Comparison of ENCODE assay signal across 26 mouse cellular contexts in genomic region chr1:186926950-186927316, GRCm38 (mm10). TPM values are rescaled to one million over a fixed set of nuclear protein-coding genes. Genes with fewer than 3 reads are reported as not detected.
DNase-seq lines count a peak whose midpoint lies in the region; ATAC-seq lines count a peak whose summit lies in the region.
"Had no signal": no experiment of that assay in that cellular context is flagged by ENCODE, and none has a peak within 500 bp of the region (broad histone marks: within the 10 kb centered on the region; RNA-seq: fewer than 3 reads in every experiment).

No protein-coding gene starts in this region.

- H3K9ac ChIP-seq in forebrain, embryonic 15.5 days (replicated peaks), result no peak overlapping the region
- no peak overlapping the region for H3K9ac ChIP-seq in hindbrain, embryonic 13.5 days
- no peak overlapping the region for H3K9ac ChIP-seq in midbrain, embryonic 12.5 days (replicated peaks)
- H3K9ac ChIP-seq in midbrain, embryonic 15.5 days, result no peak overlapping the region
- H3K9ac ChIP-seq in forebrain, embryonic 13.5 days, result no peak overlapping the region
- H3K9ac ChIP-seq in kidney, embryonic 16.5 days (replicated peaks; ENCODE audit: low read length), result no peak overlapping the region
- H3K9ac ChIP-seq: embryonic facial prominence, embryonic 13.5 days; heart, embryonic 12.5 days; heart, embryonic 15.5 days; hindbrain, embryonic 15.5 days had no signal

- H3K27ac ChIP-seq in forebrain, embryonic 10.5 days, result peak overlapping the region; percentile 80
- H3K27ac ChIP-seq in forebrain, embryonic 15.5 days (replicated peaks), result no peak overlapping the region
- H3K27ac ChIP-seq in hindbrain, embryonic 10.5 days, result peak overlapping the region; percentile 51
- no peak overlapping the region for H3K27ac ChIP-seq in hindbrain, embryonic 13.5 days
- 0 out of 2 replicates have a peak overlapping the region, but pooled peaks have one; percentile 10 for H3K27ac ChIP-seq in midbrain, embryonic 12.5 days (replicated peaks)
- H3K27ac ChIP-seq in midbrain, embryonic 15.5 days, result no peak overlapping the region
- peak overlapping the region; percentile 78 for H3K27ac ChIP-seq in forebrain, embryonic 13.5 days
- H3K27ac ChIP-seq in kidney, embryonic 16.5 days (ENCODE audit: low read length), result no peak overlapping the region
- H3K27ac ChIP-seq: embryonic facial prominence, embryonic 13.5 days; heart, embryonic 15.5 days; hindbrain, embryonic 15.5 days had no signal

- H3K4me2 ChIP-seq in forebrain, embryonic 15.5 days (replicated peaks), result no peak overlapping the region
- H3K4me2 ChIP-seq in hindbrain, embryonic 13.5 days, result no peak overlapping the region
- H3K4me2 ChIP-seq in midbrain, embryonic 12.5 days (replicated peaks), result peak overlapping the region; percentile 26; the same call in 1 of the 2 replicates
- H3K4me2 ChIP-seq in midbrain, embryonic 15.5 days, result no peak overlapping the region
- H3K4me2 ChIP-seq in forebrain, embryonic 13.5 days, result peak overlapping the region; percentile 39
- H3K4me2 ChIP-seq in kidney, embryonic 16.5 days (replicated peaks; ENCODE audit: low read depth, low read length), result no peak overlapping the region
- H3K4me2 ChIP-seq: embryonic facial prominence, embryonic 13.5 days; heart, embryonic 12.5 days; heart, embryonic 15.5 days; hindbrain, embryonic 15.5 days had no signal

- H3K4me1 ChIP-seq in forebrain, embryonic 10.5 days, result peaks cover 53% of the 10 kb centered on the region
- H3K4me1 ChIP-seq in forebrain, embryonic 15.5 days, result peaks cover 31% of the 10 kb centered on the region
- H3K4me1 ChIP-seq in hindbrain, embryonic 10.5 days (replicated peaks), result peaks cover 34% of the 10 kb centered on the region
- peaks cover 19% of the 10 kb centered on the region for H3K4me1 ChIP-seq in hindbrain, embryonic 13.5 days (replicated peaks)
- peaks cover 27% of the 10 kb centered on the region for H3K4me1 ChIP-seq in midbrain, embryonic 12.5 days
- H3K4me1 ChIP-seq in midbrain, embryonic 15.5 days, result peaks cover 13% of the 10 kb centered on the region
- H3K4me1 ChIP-seq in forebrain, embryonic 13.5 days, result peaks cover 39% of the 10 kb centered on the region
- no peaks in the 10 kb centered on the region for H3K4me1 ChIP-seq in kidney, embryonic 16.5 days (ENCODE audit: insufficient read depth, low read length)

- H3K27me3 ChIP-seq in forebrain, embryonic 10.5 days (ENCODE audit: poor library complexity, severe bottlenecking), result peaks cover 27% of the 10 kb centered on the region
- no peaks in the 10 kb centered on the region; the same call in 1 of the 2 replicates for H3K27me3 ChIP-seq in forebrain, embryonic 15.5 days
- peaks cover 40% of the 10 kb centered on the region for H3K27me3 ChIP-seq in hindbrain, embryonic 10.5 days (ENCODE audit: insufficient read depth, poor library complexity, severe bottlenecking)
- peaks cover 18% of the 10 kb centered on the region for H3K27me3 ChIP-seq in hindbrain, embryonic 13.5 days
- peaks cover 26% of the 10 kb centered on the region for H3K27me3 ChIP-seq in midbrain, embryonic 12.5 days
- peaks cover 11% of the 10 kb centered on the region; the same call in 1 of the 2 replicates for H3K27me3 ChIP-seq in midbrain, embryonic 15.5 days (replicated peaks)
- H3K27me3 ChIP-seq in forebrain, embryonic 13.5 days, result no peaks in the 10 kb centered on the region
- peaks cover 14% of the 10 kb centered on the region for H3K27me3 ChIP-seq in kidney, embryonic 16.5 days (ENCODE audit: insufficient read depth, low read length)
- H3K27me3 ChIP-seq: CH12.LX; heart, embryonic 12.5 days; heart, embryonic 15.5 days; Patski had no signal

- 53% methylated on average over 6 of the region's 6 CpGs for WGBS in forebrain, embryonic 10.5 days
- WGBS in forebrain, embryonic 15.5 days, result 23% methylated on average over 6 of the region's 6 CpGs
- WGBS in hindbrain, embryonic 10.5 days, result 77% methylated on average over 6 of the region's 6 CpGs
- 79% methylated on average over 6 of the region's 6 CpGs for WGBS in hindbrain, embryonic 13.5 days
- WGBS in midbrain, embryonic 12.5 days, result 49% methylated on average over 6 of the region's 6 CpGs
- WGBS in midbrain, embryonic 15.5 days, result 35% methylated on average over 6 of the region's 6 CpGs
- whole genome bisulfite sequencing in forebrain, embryonic 13.5 days, result 33% methylated on average over 6 of the region's 6 CpGs
- 72% methylated on average over 6 of the region's 6 CpGs for WGBS in kidney, embryonic 16.5 days

- ATAC-seq in forebrain, embryonic 15.5 days (replicated peaks), result no peak
- no peak for ATAC-seq in hindbrain, embryonic 13.5 days (ENCODE audit: low FRiP score)
- no peak for ATAC-seq in midbrain, embryonic 12.5 days (ENCODE audit: low FRiP score, low read depth)
- no peak for ATAC-seq in midbrain, embryonic 15.5 days (replicated peaks)
- ATAC-seq in forebrain, embryonic 13.5 days, result peak; percentile 22; the same call in 1 of the 2 replicates
- no peak for ATAC-seq in kidney, embryonic 16.5 days (ENCODE audit: low FRiP score, low TSS enrichment)
- ATAC-seq: intestine, postnatal 0 days; Patski had no signal

- H3K4me3 ChIP-seq in forebrain, embryonic 10.5 days, result no peak overlapping the region
- no peak overlapping the region for H3K4me3 ChIP-seq in forebrain, embryonic 15.5 days
- no peak overlapping the region for H3K4me3 ChIP-seq in hindbrain, embryonic 10.5 days
- no peak overlapping the region for H3K4me3 ChIP-seq in hindbrain, embryonic 13.5 days
- no peak overlapping the region for H3K4me3 ChIP-seq in midbrain, embryonic 12.5 days
- H3K4me3 ChIP-seq in midbrain, embryonic 15.5 days, result no peak overlapping the region
- no peak overlapping the region for H3K4me3 ChIP-seq in forebrain, embryonic 13.5 days
- H3K4me3 ChIP-seq in kidney, embryonic 16.5 days (ENCODE audit: low read length), result no peak overlapping the region
- H3K4me3 ChIP-seq: embryonic facial prominence, embryonic 13.5 days; heart, embryonic 12.5 days; heart, embryonic 15.5 days; hindbrain, embryonic 15.5 days had no signal

- no peaks in the 10 kb centered on the region for H3K36me3 ChIP-seq in forebrain, embryonic 10.5 days (replicated peaks)
- H3K36me3 ChIP-seq in forebrain, embryonic 15.5 days, result no peaks in the 10 kb centered on the region
- no peaks in the 10 kb centered on the region for H3K36me3 ChIP-seq in hindbrain, embryonic 10.5 days
- H3K36me3 ChIP-seq in hindbrain, embryonic 13.5 days, result no peaks in the 10 kb centered on the region
- no peaks in the 10 kb centered on the region for H3K36me3 ChIP-seq in midbrain, embryonic 12.5 days
- no peaks in the 10 kb centered on the region for H3K36me3 ChIP-seq in midbrain, embryonic 15.5 days (replicated peaks)
- no peaks in the 10 kb centered on the region for H3K36me3 ChIP-seq in forebrain, embryonic 13.5 days (ENCODE audit: poor library complexity, severe bottlenecking)
- H3K36me3 ChIP-seq in kidney, embryonic 16.5 days (ENCODE audit: insufficient read depth, low read length), result no peaks in the 10 kb centered on the region
- H3K36me3 ChIP-seq: embryonic facial prominence, embryonic 13.5 days; G1E; heart, embryonic 12.5 days; heart, embryonic 15.5 days; hindbrain, embryonic 15.5 days had no signal

- no peaks in the 10 kb centered on the region for H3K9me3 ChIP-seq in forebrain, embryonic 10.5 days
- H3K9me3 ChIP-seq in forebrain, embryonic 15.5 days, result no peaks in the 10 kb centered on the region
- no peaks in the 10 kb centered on the region for H3K9me3 ChIP-seq in hindbrain, embryonic 10.5 days
- no peaks in the 10 kb centered on the region for H3K9me3 ChIP-seq in hindbrain, embryonic 13.5 days
- H3K9me3 ChIP-seq in midbrain, embryonic 12.5 days, result no peaks in the 10 kb centered on the region
- H3K9me3 ChIP-seq in midbrain, embryonic 15.5 days, result no peaks in the 10 kb centered on the region
- no peaks in the 10 kb centered on the region for H3K9me3 ChIP-seq in forebrain, embryonic 13.5 days (replicated peaks)
- H3K9me3 ChIP-seq in kidney, embryonic 16.5 days (ENCODE audit: low read length), result no peaks in the 10 kb centered on the region
- H3K9me3 ChIP-seq: embryonic facial prominence, embryonic 13.5 days; heart, embryonic 12.5 days; heart, embryonic 15.5 days; hindbrain, embryonic 15.5 days had no signal

- no peak for DNase-seq in forebrain, embryonic 10.5 days (ENCODE audit: extremely low spot score, low spot score)
- DNase-seq in hindbrain, embryonic 10.5 days (ENCODE audit: low spot score), result no peak
- DNase-seq: adrenal gland, postnatal 14 days; B cell, adult 2 months; cerebellum, adult 11 months; cerebellum, adult 2 months; cerebellum, adult 9-11 months; cerebellum, postnatal 25 days; gastrocnemius, postnatal 25 days; heart, adult 18-20 months; heart, postnatal 10 days; heart, postnatal 36 days had no signal

RNA-seq across cellular contexts. Expression of gene D1Pas1, which starts 40.3 kb away (rescaled TPM):
- not detected in 2 replicates for polyA plus RNA-seq in forebrain, embryonic 10.5 days (2016; fragmentation: Nextera tagmentation; extraction: Ambion mirVana)
- not detected in 2 replicates for polyA plus RNA-seq in forebrain, embryonic 15.5 days (2015; fragmentation: Nextera tagmentation; extraction: Ambion mirVana)
- 0.20 and 0.25 TPM in 2 replicates for polyA plus RNA-seq in hindbrain, embryonic 10.5 days (2016; fragmentation: Nextera tagmentation; extraction: Ambion mirVana)
- 0.21 and 0.23 TPM in 2 replicates for polyA plus RNA-seq in hindbrain, embryonic 13.5 days (2015; fragmentation: Nextera tagmentation; extraction: Ambion mirVana)
- polyA plus RNA-seq in midbrain, embryonic 12.5 days (2016; fragmentation: Nextera tagmentation; extraction: Ambion mirVana), result 0.16 and 0.20 TPM in 2 replicates
- 0.09 TPM in 1 of 2 replicates, not detected in the other for polyA plus RNA-seq in midbrain, embryonic 15.5 days (2015; fragmentation: Nextera tagmentation; extraction: Ambion mirVana)
- not detected in 2 replicates for polyA plus RNA-seq in forebrain, embryonic 13.5 days (2015; fragmentation: Nextera tagmentation; extraction: Ambion mirVana)
- 0.05 TPM in 1 of 2 replicates, not detected in the other for polyA plus RNA-seq in kidney, embryonic 16.5 days (2015; fragmentation: Nextera tagmentation; extraction: Ambion mirVana)
- polyA plus RNA-seq: embryonic facial prominence, embryonic 13.5 days; G1E; intestine, postnatal 0 days; Patski had no signal

Comparison
In these comparisons a context has a peak if more than half of its experiments do, and no peak if none do; other contexts are left out.
1. H3K27ac ChIP-seq: peak in forebrain, embryonic 10.5 days (single experiment), hindbrain, embryonic 10.5 days (single experiment), midbrain, embryonic 12.5 days (single experiment) and forebrain, embryonic 13.5 days (single experiment); none in forebrain, embryonic 15.5 days (single experiment), hindbrain, embryonic 13.5 days (single experiment), midbrain, embryonic 15.5 days (single experiment) and kidney, embryonic 16.5 days (single experiment).
2. H3K4me2 ChIP-seq: peak in midbrain, embryonic 12.5 days (single experiment) and forebrain, embryonic 13.5 days (single experiment); none in forebrain, embryonic 15.5 days (single experiment), hindbrain, embryonic 13.5 days (single experiment), midbrain, embryonic 15.5 days (single experiment) and kidney, embryonic 16.5 days (single experiment).